Mouse (Mus musculus): ENCODE measurements around the gene Pax5. TPM values are rescaled to one million over a fixed set of nuclear protein-coding genes. Genes with fewer than 3 reads are reported as not detected.

Gene Pax5
- polyA plus RNA-seq, 1 experiment from 2014 or later: 0.71 TPM

DNA sequence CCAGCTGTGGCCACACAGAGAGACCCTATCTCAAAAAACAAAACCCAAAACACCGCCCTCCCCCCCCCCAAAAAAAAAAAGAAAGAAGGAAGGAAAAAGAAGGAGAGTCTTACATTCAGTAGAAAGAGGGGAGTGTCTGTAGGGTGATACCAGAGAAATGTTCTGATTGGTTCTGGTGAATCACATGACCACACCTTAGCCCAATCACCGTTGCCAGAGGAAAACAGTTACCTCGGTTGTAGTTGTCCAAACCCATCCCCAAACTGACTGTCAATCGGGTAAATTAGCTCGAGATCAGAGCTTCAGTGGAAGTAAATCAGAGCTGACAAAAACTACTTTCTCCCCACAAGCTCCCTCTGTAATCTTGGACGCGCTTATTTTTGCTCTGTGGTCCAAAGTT, 205.3 kb downstream of the Pax5 start:
- no peak overlapping the region for H3K4me3 ChIP-seq
- peaks cover 28% of the 10 kb centered on the region for H3K4me1 ChIP-seq
- no peaks in the 10 kb centered on the region for H3K36me3 ChIP-seq (replicated peaks)
- no peak overlapping the region for H3K27ac ChIP-seq
- peaks cover 44% of the 10 kb centered on the region for H3K27me3 ChIP-seq (ENCODE audit: poor library complexity, severe bottlenecking)
- DNase-seq (ENCODE audit: extremely low spot score, low spot score): no peak
- 78% methylated on average over 7 of the region's 7 CpGs for WGBS
- no peaks in the 10 kb centered on the region for H3K9me3 ChIP-seq

DNA sequence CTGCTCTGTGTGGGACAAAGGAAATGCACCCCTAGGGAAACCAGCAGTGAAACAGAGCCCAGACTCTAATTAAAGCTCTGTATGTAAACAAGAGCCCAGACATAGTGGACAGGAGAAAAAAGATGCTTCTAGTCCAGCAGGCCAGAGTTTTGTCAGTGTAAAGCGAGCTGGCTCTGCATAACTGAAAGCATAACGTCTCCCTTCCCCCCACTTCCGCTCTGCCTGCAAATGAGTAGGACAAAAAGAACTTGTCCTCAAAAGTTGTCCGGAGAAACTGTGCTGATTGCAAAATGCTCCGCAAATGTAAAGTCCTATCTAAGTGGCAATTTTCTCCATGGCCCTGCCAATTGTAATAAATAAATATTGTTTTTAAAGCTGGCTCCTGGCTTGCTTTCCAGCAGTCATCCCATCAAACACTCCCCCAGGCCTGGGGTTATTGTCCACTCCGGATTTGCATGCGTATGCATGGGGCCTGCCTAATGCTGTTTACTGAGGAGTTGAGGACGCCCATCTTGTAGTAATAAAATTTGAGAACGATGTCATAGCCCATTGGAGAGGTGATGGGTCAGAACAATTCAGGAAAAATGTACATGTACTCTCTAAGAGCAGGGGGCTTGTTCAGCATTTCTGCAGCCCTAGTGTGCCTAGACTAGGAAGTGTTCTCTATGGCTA, 208.0 kb downstream of the Pax5 start:
- H3K27ac ChIP-seq: no peak overlapping the region
- WGBS: 56% methylated on average over 9 of the region's 9 CpGs

GRCm38 (mm10) chr4:44498156-44498555, 212.1 kb downstream of the Pax5 start:
- WGBS: 80% methylated on average over 5 of the region's 5 CpGs
- Histone ChIP-seq H3K4me1 (peaks cover 11% of the 10 kb centered on the region), H3K27ac (no peak overlapping the region), H3K27me3 (ENCODE audit: poor library complexity, severe bottlenecking) (no peaks in the 10 kb centered on the region), H3K4me3 (no peak overlapping the region), H3K9me3 (no peaks in the 10 kb centered on the region), H3K36me3 (replicated peaks) (no peaks in the 10 kb centered on the region)
- DNase-seq (ENCODE audit: extremely low spot score, low spot score): no peak

More for the DNA sequence above, 208.0 kb downstream of the Pax5 start:
- peaks cover 18% of the 10 kb centered on the region; the same call in 1 of the 2 replicates for H3K27me3 ChIP-seq (ENCODE audit: poor library complexity, severe bottlenecking)
- DNase-seq (ENCODE audit: extremely low spot score, low spot score): no peak
- H3K4me3 ChIP-seq: no peak overlapping the region
- no peaks in the 10 kb centered on the region for H3K36me3 ChIP-seq (replicated peaks)
- no peaks in the 10 kb centered on the region for H3K9me3 ChIP-seq
- peaks cover 11% of the 10 kb centered on the region for H3K4me1 ChIP-seq

DNA sequence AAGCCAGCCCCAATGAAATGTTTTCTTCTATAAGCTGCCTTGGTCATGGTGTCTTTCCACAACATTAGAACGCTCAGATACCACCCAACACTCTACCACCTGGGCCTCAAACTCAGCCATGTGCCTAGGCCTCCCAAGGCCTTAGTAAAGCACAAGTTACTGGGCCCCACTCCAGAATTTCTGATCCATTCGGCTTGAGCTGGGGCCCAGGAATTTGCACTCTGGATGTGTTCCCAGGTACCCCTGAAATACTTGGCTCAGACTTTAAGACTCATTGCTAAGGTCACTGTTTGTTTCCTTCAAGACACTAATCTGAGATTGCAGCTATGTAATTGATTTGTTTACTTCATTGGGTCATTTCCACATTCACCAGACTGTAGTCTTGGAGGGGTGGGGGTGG, 214.5 kb downstream of the Pax5 start:
- no peaks in the 10 kb centered on the region for H3K36me3 ChIP-seq (replicated peaks)
- H3K9me3 ChIP-seq: no peaks in the 10 kb centered on the region
- no peaks in the 10 kb centered on the region for H3K4me1 ChIP-seq
- no peak overlapping the region for H3K27ac ChIP-seq
- H3K4me3 ChIP-seq: no peak overlapping the region
- DNase-seq (ENCODE audit: extremely low spot score, low spot score): no peak
- WGBS: 91% methylated on average over 2 of the region's 2 CpGs
- no peaks in the 10 kb centered on the region for H3K27me3 ChIP-seq (ENCODE audit: poor library complexity, severe bottlenecking)

- no peaks in the 10 kb centered on the region for H3K9me3 ChIP-seq
- no peaks in the 10 kb centered on the region for H3K27me3 ChIP-seq (ENCODE audit: poor library complexity, severe bottlenecking)
- H3K36me3 ChIP-seq (replicated peaks): no peaks in the 10 kb centered on the region
- H3K27ac ChIP-seq: no peak overlapping the region
- H3K4me3 ChIP-seq: no peak overlapping the region
- no peaks in the 10 kb centered on the region for H3K4me1 ChIP-seq
- DNase-seq (ENCODE audit: extremely low spot score, low spot score): no peak
- 75% methylated on average over 6 of the region's 6 CpGs for WGBS
Observed at GRCm38 (mm10) chr4:44493756-44494155, 216.5 kb downstream of the Pax5 start.

DNA sequence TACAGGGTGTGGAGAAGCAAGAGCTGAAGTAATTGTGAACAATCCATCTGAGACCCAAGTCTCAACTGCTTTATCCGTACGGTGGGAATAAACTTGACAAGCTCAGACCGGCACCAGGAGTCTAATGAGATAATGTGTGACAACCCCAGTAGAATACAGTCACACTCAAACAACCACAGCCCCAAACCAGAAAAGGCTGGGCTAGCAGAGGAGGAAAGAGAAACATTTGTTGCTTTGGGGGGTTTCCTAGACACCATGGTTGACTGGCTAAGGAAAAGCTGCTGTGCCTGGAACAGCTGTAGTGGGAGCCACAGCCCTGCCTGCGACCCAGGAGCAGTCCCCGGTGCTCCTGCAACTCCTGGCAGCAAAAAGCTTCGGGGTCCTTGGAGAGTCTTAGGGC, 219.4 kb downstream of the Pax5 start:
- Histone ChIP-seq H3K36me3 (replicated peaks) (no peaks in the 10 kb centered on the region), H3K27me3 (ENCODE audit: poor library complexity, severe bottlenecking) (no peaks in the 10 kb centered on the region), H3K27ac (no peak overlapping the region), H3K9me3 (no peaks in the 10 kb centered on the region), H3K4me3 (no peak overlapping the region), H3K4me1 (no peaks in the 10 kb centered on the region)
- no peak for DNase-seq (ENCODE audit: extremely low spot score, low spot score)
- WGBS: 89% methylated on average over 6 of the region's 6 CpGs

DNA sequence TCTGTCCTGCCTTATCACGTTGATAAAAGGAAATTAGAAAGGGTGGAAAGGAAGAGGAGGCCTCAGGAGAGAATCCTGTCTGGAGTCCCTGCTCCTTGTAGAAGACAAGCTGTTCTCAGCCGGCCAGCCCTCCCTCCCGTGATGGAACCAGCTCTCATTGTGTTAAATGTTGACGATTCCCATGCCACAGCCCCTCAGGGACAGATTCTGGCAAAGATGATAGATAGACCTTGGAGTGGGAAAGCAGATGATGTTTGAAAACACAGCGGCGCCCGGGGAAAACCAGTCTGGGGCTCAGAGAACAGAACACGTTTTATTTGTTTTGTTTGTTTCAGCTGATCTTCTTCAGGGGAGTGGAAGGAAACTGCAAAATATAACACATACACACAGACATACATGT, 221.6 kb downstream of the Pax5 start:
- DNase-seq (ENCODE audit: extremely low spot score, low spot score): no peak
- Histone ChIP-seq H3K4me3 (no peak overlapping the region), H3K4me1 (no peaks in the 10 kb centered on the region), H3K27me3 (ENCODE audit: poor library complexity, severe bottlenecking) (no peaks in the 10 kb centered on the region), H3K27ac (no peak overlapping the region), H3K9me3 (no peaks in the 10 kb centered on the region), H3K36me3 (replicated peaks) (no peaks in the 10 kb centered on the region)
- 86% methylated on average over 8 of the region's 8 CpGs for WGBS

DNA sequence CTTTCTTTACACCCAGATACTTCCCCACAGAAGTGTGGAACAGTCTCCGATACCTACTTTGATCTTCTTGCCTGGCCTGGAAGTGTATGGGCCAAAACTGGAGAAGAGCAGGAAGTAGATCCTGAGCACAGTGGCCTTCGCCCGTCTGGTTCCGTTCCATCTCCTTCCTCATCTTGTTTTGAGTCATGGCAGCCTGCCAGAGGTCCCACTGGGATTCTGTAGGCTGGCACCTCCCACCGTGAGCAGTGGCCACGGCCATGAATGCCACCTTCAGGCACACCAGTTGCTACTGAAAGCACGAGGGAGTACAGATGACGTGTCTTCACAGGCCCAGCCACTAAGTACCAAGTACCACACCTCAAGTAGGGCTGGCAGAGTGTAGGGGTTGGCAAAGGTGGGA, 222.1 kb downstream of the Pax5 start:
- H3K4me3 ChIP-seq: no peak overlapping the region
- 85% methylated on average over 8 of the region's 8 CpGs for WGBS
- H3K9me3 ChIP-seq: no peaks in the 10 kb centered on the region
- no peak for DNase-seq (ENCODE audit: extremely low spot score, low spot score)
- H3K36me3 ChIP-seq (replicated peaks): no peaks in the 10 kb centered on the region
- H3K27me3 ChIP-seq (ENCODE audit: poor library complexity, severe bottlenecking): no peaks in the 10 kb centered on the region
- H3K27ac ChIP-seq: no peak overlapping the region
- H3K4me1 ChIP-seq: no peaks in the 10 kb centered on the region

DNA sequence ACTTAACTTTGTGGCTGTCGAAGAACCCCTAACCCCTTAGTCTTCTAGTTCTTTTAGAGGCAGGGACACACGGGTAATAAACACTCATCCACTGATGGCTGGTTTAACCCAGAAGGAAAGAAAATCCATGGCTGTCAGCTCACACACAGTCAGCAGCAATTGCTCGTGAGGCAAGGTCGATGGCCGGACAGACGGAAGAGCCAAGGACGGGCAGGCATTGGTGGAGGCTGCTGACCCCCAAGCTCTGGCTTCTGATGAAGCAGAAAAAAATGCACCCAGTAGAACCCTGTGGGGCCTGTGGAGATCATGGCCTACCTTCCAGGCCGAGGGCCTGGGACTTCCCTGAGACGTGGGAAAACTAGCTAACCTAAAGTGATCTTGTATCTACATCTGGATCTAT, 227.4 kb downstream of the Pax5 start:
- H3K4me1 ChIP-seq: no peaks in the 10 kb centered on the region
- H3K9me3 ChIP-seq: peaks cover 6% of the 10 kb centered on the region; the same call in 1 of the 2 replicates
- H3K36me3 ChIP-seq (replicated peaks): no peaks in the 10 kb centered on the region
- 91% methylated on average over 9 of the region's 9 CpGs for WGBS
- H3K27ac ChIP-seq: no peak overlapping the region
- DNase-seq (ENCODE audit: extremely low spot score, low spot score): no peak
- no peaks in the 10 kb centered on the region for H3K27me3 ChIP-seq (ENCODE audit: poor library complexity, severe bottlenecking)
- no peak overlapping the region for H3K4me3 ChIP-seq

DNA sequence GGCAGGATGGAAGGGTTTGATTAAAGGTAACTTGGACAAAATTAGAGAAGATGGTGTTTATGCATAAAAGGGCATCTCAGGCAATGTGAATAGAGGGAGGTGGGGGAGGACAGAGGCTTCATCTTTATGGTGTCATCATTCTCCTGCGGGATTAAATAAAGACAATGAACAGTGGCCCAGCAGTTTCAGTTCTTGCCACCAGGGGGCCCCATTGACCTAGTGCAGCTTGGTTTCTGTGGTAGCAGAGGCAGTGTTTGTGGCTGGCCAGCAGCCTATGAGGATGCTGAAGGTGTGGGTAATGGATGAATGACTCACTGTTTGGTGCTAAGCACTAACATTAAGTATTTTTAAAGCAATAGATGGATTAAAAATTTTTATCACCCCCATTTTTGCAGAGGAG, 230.5 kb downstream of the Pax5 start:
- Histone ChIP-seq H3K4me1 (no peaks in the 10 kb centered on the region), H3K9me3 (peaks cover 6% of the 10 kb centered on the region; the same call in 1 of the 2 replicates), H3K27me3 (ENCODE audit: poor library complexity, severe bottlenecking) (no peaks in the 10 kb centered on the region), H3K4me3 (no peak overlapping the region), H3K27ac (no peak overlapping the region), H3K36me3 (replicated peaks) (no peaks in the 10 kb centered on the region)
- DNase-seq (ENCODE audit: extremely low spot score, low spot score): no peak
- 88% methylated on average over 1 of the region's 1 CpGs for WGBS

Small RNAs within 50 kb of the gene (microRNA-seq; reads per million reads assigned to microRNA genes)
- gene Mir5120: not detected

Other genes with a start within 250 kb of the Pax5 start
- gene Zcchc7, start 45.4 kb upstream of the Pax5 start, polyA plus RNA-seq (2016; fragmentation: Nextera tagmentation; extraction: Ambion mirVana): 21.9 and 24.7 TPM in 2 replicates